Mouse (Mus musculus) stomach, embryonic 14.5 days (tissue): ENCODE data around the gene Alg9. TPM values are rescaled to one million over a fixed set of nuclear protein-coding genes. Genes with fewer than 3 reads are reported as not detected.

Experiments used
- ATAC-seq: fragments of 200-750 bp; cut with Nextera tagmentation; 2 replicates; pipeline ENCODE4 v1.8.0; 2017; ENCODE audit warnings: low read depth, moderate TSS enrichment; ENCODE audit not compliant: insufficient number of reproducible peaks, insufficient read depth, low FRiP score
- H3K27ac ChIP-seq: fragments of 300-500 bp; sonication (generic); 2 replicates; pipeline ENCODE4 v1.5.1; 2014; ENCODE audit warnings: mild to moderate bottlenecking, low read length, moderate library complexity, mixed read lengths
- H3K27me3 ChIP-seq: fragments of 300-500 bp; sonication (generic); 2 replicates; pipeline ENCODE4 v1.6.1; 2014; ENCODE audit warnings: low read length, control low read depth, mixed read lengths; ENCODE audit not compliant: control insufficient read depth, insufficient read depth
- H3K36me3 ChIP-seq: fragments of 300-500 bp; sonication (generic); 2 replicates; pipeline ENCODE4 v1.6.1; 2014; ENCODE audit warnings: mild to moderate bottlenecking, control low read depth, low read length, moderate library complexity, mixed read lengths; ENCODE audit not compliant: control insufficient read depth, insufficient read depth
- H3K4me1 ChIP-seq: fragments of 300-500 bp; sonication (generic); 2 replicates; pipeline ENCODE4 v1.6.1; 2014; ENCODE audit warnings: low read length, control low read depth, mixed read lengths; ENCODE audit not compliant: control insufficient read depth, insufficient read depth
- H3K4me2 ChIP-seq: fragments of 300-500 bp; sonication (generic); replicated peaks from 2 replicates; pipeline ENCODE4 v1.6.1; 2014; ENCODE audit warnings: low read depth, low read length, control low read depth
- H3K4me3 ChIP-seq: fragments of 300-500 bp; sonication (generic); 2 replicates; pipeline ENCODE4 v1.5.1; 2014; ENCODE audit warnings: low read depth, low read length, control low read depth
- H3K9ac ChIP-seq: fragments of 300-500 bp; sonication (generic); replicated peaks from 2 replicates; pipeline ENCODE4 v1.6.1; 2014; ENCODE audit warnings: low read depth, mild to moderate bottlenecking, control low read depth, low read length, moderate library complexity, mixed read lengths
- H3K9me3 ChIP-seq: fragments of 300-500 bp; sonication (generic); 2 replicates; pipeline ENCODE4 v1.6.1; 2016; ENCODE audit warnings: low read depth, low read length, control low read depth; ENCODE audit not compliant: control insufficient read depth
- WGBS: fragments of 180-500 bp; shearing (Covaris S2); extraction: QIAGEN DNeasy Blood & Tissue Kit; methylation state at CpG from one replicate; pipeline ENCODE4 v1.1.7; 2014; 5-methylcytosine and 5-hydroxymethylcytosine counted together
- polyA plus RNA-seq: library from polyadenylated mRNA; unstranded; fragments of >200 nt; fragmentation: Nextera tagmentation; extraction: Ambion mirVana; gene quantifications from 2 replicates; pipeline ENCODE4 v1.2.1, GENCODE M21; 2014

The Alg9 gene
- polyA plus RNA-seq, 1 experiment from 2014 or later = 38.9 TPM

DNA sequence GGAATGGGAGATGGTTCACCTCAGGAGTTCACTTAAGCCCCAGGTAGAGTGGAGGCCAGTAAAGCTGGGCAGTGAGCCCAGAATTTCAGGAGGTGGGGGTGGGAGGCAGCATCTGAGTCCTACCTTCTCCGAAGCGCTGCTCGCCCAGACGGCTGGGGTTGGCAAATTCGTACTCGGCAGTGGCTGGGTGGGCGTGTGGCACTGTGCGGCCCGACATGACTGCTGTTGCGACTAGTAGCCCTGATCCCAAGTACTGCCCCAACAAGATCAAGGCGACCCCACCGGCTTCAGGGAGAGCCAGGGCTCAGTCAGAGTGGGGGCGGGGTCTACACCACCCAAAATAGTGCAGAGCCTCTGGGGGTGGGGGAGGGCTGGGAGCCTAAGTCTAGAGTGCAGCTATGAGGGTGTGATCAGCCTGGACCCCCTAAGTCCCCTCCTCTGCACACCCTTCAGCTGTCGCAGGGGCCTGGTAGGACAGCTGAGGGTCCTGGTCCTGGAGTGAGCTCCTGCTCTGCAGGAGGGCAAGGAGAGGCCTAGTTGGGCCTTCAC lies 22.7 kb upstream of the Alg9 start, which contains the start of gene Hspb2:
TSS of gene Hspb2 (minus strand) at position 301 of the 549 bp plus-strand sequence.
- ATAC-seq = peak; percentile 42; the same call in 1 of the 2 replicates
- peak within 1 kb of the TSS; percentile 52; the same call in 1 of the 2 replicates for H3K27ac ChIP-seq
- 0 out of 2 replicates have a peak within 1 kb of the TSS, but pooled peaks have one; percentile 16 for H3K4me2 ChIP-seq
- WGBS = 56% methylated on average over 14 of the region's 14 CpGs
- no peak within 1 kb of the TSS for H3K9ac ChIP-seq
- peaks cover 7% of the 10 kb centered on the region; the same call in 1 of the 2 replicates for H3K4me1 ChIP-seq
- H3K27me3 ChIP-seq = no peaks in the 10 kb centered on the region
- no peaks in the 10 kb centered on the region for H3K9me3 ChIP-seq
- no peak within 1 kb of the TSS; the same call in 1 of the 2 replicates for H3K4me3 ChIP-seq
- no peaks in the 10 kb centered on the region for H3K36me3 ChIP-seq

- Histone ChIP-seq H3K36me3 (no peaks in the 10 kb centered on the region), H3K27me3 (no peaks in the 10 kb centered on the region), H3K4me2 (0 out of 2 replicates have a peak overlapping the region, but pooled peaks have one; percentile 16), H3K4me3 (no peak overlapping the region; the same call in 1 of the 2 replicates), H3K27ac (no peak overlapping the region), H3K4me1 (peaks cover 7% of the 10 kb centered on the region; the same call in 1 of the 2 replicates), H3K9ac (no peak overlapping the region), H3K9me3 (no peaks in the 10 kb centered on the region)
- 0 out of 2 replicates have a peak, but pooled peaks have one; percentile 61 for ATAC-seq
- WGBS = 64% methylated on average over 17 of the region's 17 CpGs
These were observed 21.8 kb upstream of the Alg9 start for GRCm38 (mm10) chr9:50752784-50753615.

GRCm38 (mm10) chr9:50753947-50754346 lies 20.9 kb upstream of the Alg9 start:
- H3K4me2 ChIP-seq = no peak overlapping the region; the same call in 1 of the 2 replicates
- no peak for ATAC-seq
- 48% methylated on average over 7 of the region's 7 CpGs for WGBS
- H3K9ac ChIP-seq = no peak overlapping the region
- H3K4me1 ChIP-seq = peaks cover 7% of the 10 kb centered on the region; the same call in 1 of the 2 replicates
- no peaks in the 10 kb centered on the region for H3K27me3 ChIP-seq
- H3K9me3 ChIP-seq = no peaks in the 10 kb centered on the region
- no peak overlapping the region for H3K27ac ChIP-seq
- H3K36me3 ChIP-seq = no peaks in the 10 kb centered on the region
- no peak overlapping the region for H3K4me3 ChIP-seq

DNA sequence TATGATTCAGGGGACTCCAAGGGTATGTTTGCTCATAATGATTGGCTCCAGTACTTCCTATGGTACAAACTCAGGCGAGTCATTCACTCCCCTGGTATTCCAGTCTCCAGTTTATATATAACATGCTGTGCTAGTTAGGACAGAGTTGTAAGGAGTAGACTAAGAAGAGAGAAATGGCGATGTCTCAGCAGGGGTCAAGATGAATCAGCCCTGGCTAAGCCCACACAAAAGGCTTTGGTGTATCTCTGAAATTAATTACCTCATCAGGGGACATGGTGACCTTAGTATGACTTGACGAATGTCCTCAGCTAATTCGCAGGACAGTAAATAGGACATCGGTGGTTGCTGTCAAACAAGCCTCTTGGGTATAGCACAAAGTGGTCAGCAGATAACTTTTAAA lies 18.1 kb upstream of the Alg9 start:
- Histone ChIP-seq H3K4me1 (peaks cover 7% of the 10 kb centered on the region; the same call in 1 of the 2 replicates), H3K27me3 (no peaks in the 10 kb centered on the region), H3K27ac (no peak overlapping the region), H3K9me3 (no peaks in the 10 kb centered on the region), H3K4me3 (no peak overlapping the region), H3K36me3 (no peaks in the 10 kb centered on the region), H3K4me2 (no peak overlapping the region), H3K9ac (no peak overlapping the region)
- WGBS = 49% methylated on average over 5 of the region's 5 CpGs
- no peak for ATAC-seq

- no peaks in the 10 kb centered on the region for H3K27me3 ChIP-seq
- no peaks in the 10 kb centered on the region for H3K9me3 ChIP-seq
- no peak overlapping the region for H3K4me2 ChIP-seq
- no peak overlapping the region for H3K9ac ChIP-seq
- ATAC-seq = no peak
- no peak overlapping the region for H3K4me3 ChIP-seq
- no peaks in the 10 kb centered on the region for H3K36me3 ChIP-seq
- 64% methylated on average over 6 of the region's 6 CpGs for WGBS
- no peak overlapping the region for H3K27ac ChIP-seq
- no peaks in the 10 kb centered on the region for H3K4me1 ChIP-seq
These were observed 13.1 kb upstream of the Alg9 start for GRCm38 (mm10) chr9:50761520-50762243.

DNA sequence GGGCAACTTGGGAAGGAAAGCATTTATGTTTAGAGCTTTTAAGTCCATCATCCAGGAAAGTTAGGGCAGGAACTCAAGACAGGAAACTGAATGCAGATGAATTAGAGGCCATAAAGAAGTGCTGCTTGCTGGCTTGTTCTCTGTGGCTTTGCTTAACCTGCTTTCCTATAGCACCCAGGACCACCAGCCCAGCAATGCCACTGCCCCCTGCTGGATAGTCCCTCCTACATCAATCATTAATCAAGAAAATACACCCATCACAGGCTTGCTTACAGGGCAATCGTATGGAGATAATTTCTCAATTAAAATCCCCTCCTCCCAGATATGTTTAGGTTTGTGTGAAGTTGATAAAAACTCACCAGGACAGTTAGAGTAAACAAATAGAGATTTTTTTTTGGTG lies 11.5 kb upstream of the Alg9 start:
- H3K9ac ChIP-seq = no peak overlapping the region
- H3K4me3 ChIP-seq = no peak overlapping the region
- H3K4me2 ChIP-seq = no peak overlapping the region
- no peak overlapping the region for H3K27ac ChIP-seq
- H3K36me3 ChIP-seq = no peaks in the 10 kb centered on the region
- 0 out of 2 replicates have a peak, but pooled peaks cover 4% of the 10 kb centered on the region for H3K4me1 ChIP-seq
- no peak for ATAC-seq
- no peaks in the 10 kb centered on the region for H3K27me3 ChIP-seq
- H3K9me3 ChIP-seq = no peaks in the 10 kb centered on the region
- WGBS = 46% methylated on average over 1 of the region's 1 CpGs

DNA sequence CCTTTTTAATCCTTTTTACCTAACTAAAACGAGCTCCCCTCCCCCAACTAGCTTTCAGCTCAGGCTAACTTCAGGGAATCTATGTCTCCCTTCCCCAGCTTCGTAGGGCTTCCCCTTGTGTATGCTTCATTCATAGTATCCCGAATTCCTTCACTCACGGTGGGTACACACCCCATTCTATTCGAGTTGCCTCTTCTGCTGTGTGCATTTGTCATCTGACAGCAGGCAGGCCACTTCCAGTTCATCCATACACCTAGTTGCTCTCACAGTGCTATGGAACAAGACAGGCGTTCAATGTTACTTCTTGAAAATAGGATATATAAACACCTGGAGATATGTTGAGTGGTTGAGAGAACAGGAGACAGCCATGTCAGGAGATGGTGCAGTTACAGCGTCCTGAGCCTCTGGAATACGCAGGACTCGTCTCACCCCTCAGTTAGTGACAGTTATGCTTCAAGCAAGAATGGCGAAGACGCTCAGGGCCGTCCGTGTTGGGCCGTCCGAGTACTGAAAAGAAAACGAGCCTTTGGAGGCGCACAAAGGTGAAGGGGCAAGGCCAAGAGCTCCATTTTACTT lies 7.2 kb upstream of the Alg9 start:
- H3K36me3 ChIP-seq = peaks cover 9% of the 10 kb centered on the region; the same call in 1 of the 2 replicates
- H3K27ac ChIP-seq = peak overlapping the region; percentile 92; the same call in 1 of the 2 replicates
- 4% methylated on average over 17 of the region's 17 CpGs for WGBS
- H3K9ac ChIP-seq = peak overlapping the region; percentile 57
- peak overlapping the region; percentile 71 for H3K4me2 ChIP-seq
- H3K27me3 ChIP-seq = no peaks in the 10 kb centered on the region
- peak overlapping the region; percentile 45 for H3K4me3 ChIP-seq
- no peak; the same call in 1 of the 2 replicates for ATAC-seq
- H3K4me1 ChIP-seq = peaks cover 8% of the 10 kb centered on the region; the same call in 1 of the 2 replicates
- H3K9me3 ChIP-seq = no peaks in the 10 kb centered on the region
